Mouse (Mus musculus): ENCODE measurements around the gene Epn2. TPM values are rescaled to one million over a fixed set of nuclear protein-coding genes. Genes with fewer than 3 reads are reported as not detected.
A peak's percentile ranks its signal among the peaks of the same experiment; 100 is the strongest.

The Epn2 gene
- polyA plus RNA-seq, 1 experiment from 2014 or later = 22.1 TPM

DNA sequence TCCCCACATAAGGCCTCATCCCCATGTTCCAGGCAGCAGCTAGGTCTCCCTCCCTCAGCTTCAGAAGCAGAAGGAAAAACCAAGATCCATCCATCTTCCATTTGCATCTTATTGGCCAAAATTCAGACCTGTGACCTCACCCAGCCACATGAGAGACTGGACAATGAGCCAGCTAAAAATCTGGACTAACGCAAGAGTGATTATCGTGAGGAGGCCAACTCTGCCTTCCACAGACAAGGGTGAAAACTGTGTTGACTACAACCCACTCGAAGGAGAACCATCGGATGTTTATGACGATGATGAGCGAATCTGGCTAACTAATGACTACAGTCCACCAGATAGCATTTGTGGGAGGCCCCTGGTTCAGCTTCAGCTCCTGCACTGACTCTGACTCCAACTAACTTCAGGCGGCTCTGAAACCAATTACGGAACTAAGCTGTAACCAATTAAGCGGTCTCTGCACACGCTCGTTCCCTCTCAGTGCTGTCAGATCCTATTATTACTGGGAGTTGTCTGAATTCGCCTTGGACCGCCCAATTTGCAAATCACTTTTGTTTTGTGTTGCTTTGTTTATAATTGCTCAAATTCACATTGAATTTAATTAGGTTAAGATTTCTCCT, 96.2 kb downstream of the Epn2 start:
- Histone ChIP-seq H3K9ac (ENCODE audit: low read depth, low read length) (no peak overlapping the region), H3K4me2 (ENCODE audit: low read length) (no peak overlapping the region), H3K9me3 (replicated peaks; ENCODE audit: low read length) (no peaks in the 10 kb centered on the region), H3K27ac (no peak overlapping the region), H3K4me1 (replicated peaks; ENCODE audit: insufficient read depth, low read length) (peaks cover 19% of the 10 kb centered on the region; the same call in 1 of the 2 replicates), H3K27me3 (ENCODE audit: insufficient read depth, low read length) (no peaks in the 10 kb centered on the region), H3K4me3 (replicated peaks; ENCODE audit: low read depth, low read length) (no peak overlapping the region), H3K36me3 (ENCODE audit: insufficient read depth, low read length) (peaks cover 5% of the 10 kb centered on the region; the same call in 1 of the 2 replicates)
- WGBS = 63% methylated on average over 13 of the region's 13 CpGs
- ATAC-seq (replicated peaks; ENCODE audit: low FRiP score, low read depth) (no peak), DNase-seq (ENCODE audit: low spot score) (no peak)
- TF ChIP-seq CTCF (IDR thresholded peaks at IDR 0.05; ENCODE audit: low read depth) = no peak

DNA sequence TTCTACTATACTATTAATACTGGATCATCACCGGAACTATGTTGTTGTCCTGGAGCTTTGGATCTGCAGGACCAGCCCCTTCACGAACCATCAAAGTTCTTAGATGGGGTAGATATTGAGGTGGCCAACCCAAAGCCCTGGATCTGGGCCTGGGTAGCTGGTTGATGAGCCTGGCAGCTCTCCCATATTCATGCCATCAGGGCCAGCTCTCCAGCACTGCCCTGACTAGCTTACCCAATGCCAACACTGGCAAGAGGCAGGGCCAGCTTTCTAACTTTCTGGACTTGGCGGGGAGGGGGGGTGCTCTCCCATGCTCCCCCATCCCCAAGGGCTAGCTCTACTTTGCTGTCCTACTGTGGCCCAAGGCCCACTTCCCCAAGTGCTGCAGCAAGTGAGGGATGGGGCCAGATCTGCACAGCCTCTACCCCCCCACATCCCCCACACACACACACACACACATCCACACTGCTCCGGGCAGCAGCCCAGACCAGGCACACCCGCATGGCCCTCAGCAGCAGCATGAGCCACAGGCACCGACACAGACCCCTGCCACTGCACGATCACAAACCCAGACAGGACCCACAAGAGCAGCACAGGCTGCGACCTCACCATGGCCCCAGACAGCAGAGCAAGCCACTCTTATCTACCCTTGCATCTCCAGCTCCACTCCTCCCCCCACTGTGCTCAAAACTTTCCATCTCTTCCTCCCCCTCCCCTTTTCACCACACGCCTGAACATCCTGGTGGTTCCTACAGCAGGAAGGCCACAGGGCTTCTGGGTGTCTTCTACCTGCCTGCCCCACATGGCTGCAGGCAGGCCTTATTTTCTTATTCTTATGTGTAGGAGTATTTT, 98.0 kb downstream of the Epn2 start:
- no peaks in the 10 kb centered on the region for H3K27me3 ChIP-seq (ENCODE audit: insufficient read depth, low read length)
- WGBS = 55% methylated on average over 9 of the region's 9 CpGs
- no peak; the same call in 1 of the 2 replicates for ATAC-seq (replicated peaks; ENCODE audit: low FRiP score, low read depth)

GRCm38 (mm10) chr11:61478788-61479187, 100.7 kb downstream of the Epn2 start:
- Histone ChIP-seq H3K27me3 (ENCODE audit: insufficient read depth, low read length) (no peaks in the 10 kb centered on the region), H3K9me3 (replicated peaks; ENCODE audit: low read length) (no peaks in the 10 kb centered on the region), H3K4me1 (replicated peaks; ENCODE audit: insufficient read depth, low read length) (peaks cover 9% of the 10 kb centered on the region; the same call in 1 of the 2 replicates), H3K4me2 (ENCODE audit: low read length) (no peak overlapping the region), H3K27ac (no peak overlapping the region), H3K9ac (ENCODE audit: low read depth, low read length) (no peak overlapping the region), H3K4me3 (replicated peaks; ENCODE audit: low read depth, low read length) (no peak overlapping the region), H3K36me3 (ENCODE audit: insufficient read depth, low read length) (no peaks in the 10 kb centered on the region)
- ATAC-seq (replicated peaks; ENCODE audit: low FRiP score, low read depth) = no peak
- no peak for TF ChIP-seq CTCF (IDR thresholded peaks at IDR 0.05; ENCODE audit: low read depth)
- WGBS = 85% methylated on average over 4 of the region's 4 CpGs
- no peak for DNase-seq (ENCODE audit: low spot score)

More for the DNA sequence above, 98.0 kb downstream of the Epn2 start:
- Histone ChIP-seq H3K36me3 (ENCODE audit: insufficient read depth, low read length) (no peaks in the 10 kb centered on the region), H3K27ac (no peak overlapping the region), H3K9me3 (replicated peaks; ENCODE audit: low read length) (no peaks in the 10 kb centered on the region), H3K9ac (ENCODE audit: low read depth, low read length) (no peak overlapping the region), H3K4me2 (ENCODE audit: low read length) (no peak overlapping the region), H3K4me3 (replicated peaks; ENCODE audit: low read depth, low read length) (no peak overlapping the region), H3K4me1 (replicated peaks; ENCODE audit: insufficient read depth, low read length) (peaks cover 19% of the 10 kb centered on the region; the same call in 1 of the 2 replicates)
- TF ChIP-seq CTCF (IDR thresholded peaks at IDR 0.05; ENCODE audit: low read depth) = no peak
- no peak for DNase-seq (ENCODE audit: low spot score)

DNA sequence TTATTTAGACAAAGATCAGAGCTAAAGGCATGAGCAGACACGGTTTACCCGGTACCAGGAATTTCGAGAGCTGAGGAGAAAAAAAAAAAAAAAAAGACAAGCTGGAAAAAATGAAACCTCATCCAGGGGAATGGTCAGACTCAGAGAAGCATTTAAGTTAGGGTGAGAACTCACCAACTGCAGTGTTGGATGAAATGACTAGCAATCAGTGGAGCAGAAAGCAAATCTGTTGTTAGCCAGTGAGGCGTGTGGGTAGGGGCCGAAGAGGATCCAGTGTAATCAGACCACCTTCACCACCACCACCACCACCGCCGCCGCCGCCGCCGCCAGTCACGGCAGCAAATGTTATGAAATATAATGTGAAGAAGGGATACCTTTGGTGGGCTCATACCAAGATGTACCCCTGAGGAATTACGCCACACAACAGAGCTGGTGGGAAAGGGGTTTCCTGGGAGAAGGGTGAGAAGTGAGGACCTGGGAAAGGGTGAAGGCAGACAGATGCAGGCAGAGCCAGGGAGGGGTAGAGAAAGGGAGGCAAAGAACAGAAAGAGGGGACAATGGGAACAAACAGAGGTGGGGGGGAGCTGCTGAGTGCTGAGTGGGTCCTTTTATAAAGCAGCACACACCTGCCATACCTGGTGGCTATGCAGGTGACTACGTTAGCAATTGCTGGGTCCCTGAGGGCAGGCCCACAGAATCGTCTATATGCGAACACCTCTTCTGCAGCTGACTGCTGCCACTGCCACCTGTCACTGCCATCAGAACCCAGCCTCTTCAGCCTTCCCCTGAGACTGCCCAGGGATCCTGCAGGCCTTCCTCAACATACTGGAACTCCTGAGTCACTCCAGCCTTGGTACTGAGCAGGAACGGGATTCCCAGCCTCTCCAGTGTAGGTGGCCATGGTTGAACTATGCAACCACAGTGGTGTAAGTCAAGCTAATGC, 101.7 kb downstream of the Epn2 start:
- H3K4me2 ChIP-seq (ENCODE audit: low read length) = peak overlapping the region; percentile 55
- peak overlapping the region; percentile 36 for H3K27ac ChIP-seq
- peaks cover 9% of the 10 kb centered on the region; the same call in 1 of the 2 replicates for H3K4me1 ChIP-seq (replicated peaks; ENCODE audit: insufficient read depth, low read length)
- DNase-seq (ENCODE audit: low spot score) = peak; percentile 38
- WGBS = 44% methylated on average over 17 of the region's 17 CpGs
- TF ChIP-seq CTCF (IDR thresholded peaks at IDR 0.05; ENCODE audit: low read depth) = no peak
- peak overlapping the region; percentile 19 for H3K4me3 ChIP-seq (replicated peaks; ENCODE audit: low read depth, low read length)
- no peaks in the 10 kb centered on the region for H3K9me3 ChIP-seq (replicated peaks; ENCODE audit: low read length)
- no peak for ATAC-seq (replicated peaks; ENCODE audit: low FRiP score, low read depth)
- no peaks in the 10 kb centered on the region for H3K27me3 ChIP-seq (ENCODE audit: insufficient read depth, low read length)
- no peaks in the 10 kb centered on the region for H3K36me3 ChIP-seq (ENCODE audit: insufficient read depth, low read length)
- 0 out of 2 replicates have a peak overlapping the region, but pooled peaks have one; percentile 20 for H3K9ac ChIP-seq (ENCODE audit: low read depth, low read length)

GRCm38 (mm10) chr11:61476786-61477382, 102.6 kb downstream of the Epn2 start:
- peak overlapping the region; percentile 55 for H3K4me2 ChIP-seq (ENCODE audit: low read length)
- H3K36me3 ChIP-seq (ENCODE audit: insufficient read depth, low read length) = no peaks in the 10 kb centered on the region
- peak overlapping the region; percentile 19 for H3K4me3 ChIP-seq (replicated peaks; ENCODE audit: low read depth, low read length)
- ATAC-seq (replicated peaks; ENCODE audit: low FRiP score, low read depth) (no peak; the same call in 1 of the 2 replicates), DNase-seq (ENCODE audit: low spot score) (peak; percentile 35)
- H3K27me3 ChIP-seq (ENCODE audit: insufficient read depth, low read length) = no peaks in the 10 kb centered on the region
- WGBS = 41% methylated on average over 12 of the region's 12 CpGs
- H3K4me1 ChIP-seq (replicated peaks; ENCODE audit: insufficient read depth, low read length) = peaks cover 8% of the 10 kb centered on the region; the same call in 1 of the 2 replicates
- no peak overlapping the region for H3K9ac ChIP-seq (ENCODE audit: low read depth, low read length)
- H3K9me3 ChIP-seq (replicated peaks; ENCODE audit: low read length) = no peaks in the 10 kb centered on the region
- H3K27ac ChIP-seq = 0 out of 2 replicates have a peak overlapping the region, but pooled peaks have one; percentile 13
- no peak for TF ChIP-seq CTCF (IDR thresholded peaks at IDR 0.05; ENCODE audit: low read depth)
